Mouse (Mus musculus) pancreas, adult 10 weeks (tissue): ENCODE data around the gene Kcne3. TPM values are rescaled to one million over a fixed set of nuclear protein-coding genes. Genes with fewer than 3 reads are reported as not detected.

ENCODE experiments used
- polyA plus RNA-seq: library from polyadenylated mRNA; stranded (reverse); fragments of 350-450 nt; fragmentation: Illumina TruSeq; extraction: RNeasy Lipid Tissue Mini Kit (QIAGEN cat#74804); gene quantifications from one replicate; pipeline ENCODE4 v1.2.3, GENCODE M21; 2015; ENCODE audit warnings: low read depth, low replicate concordance; ENCODE audit not compliant: insufficient read depth

Kcne3 gene
- polyA plus RNA-seq, result 7.1 TPM

DNA sequence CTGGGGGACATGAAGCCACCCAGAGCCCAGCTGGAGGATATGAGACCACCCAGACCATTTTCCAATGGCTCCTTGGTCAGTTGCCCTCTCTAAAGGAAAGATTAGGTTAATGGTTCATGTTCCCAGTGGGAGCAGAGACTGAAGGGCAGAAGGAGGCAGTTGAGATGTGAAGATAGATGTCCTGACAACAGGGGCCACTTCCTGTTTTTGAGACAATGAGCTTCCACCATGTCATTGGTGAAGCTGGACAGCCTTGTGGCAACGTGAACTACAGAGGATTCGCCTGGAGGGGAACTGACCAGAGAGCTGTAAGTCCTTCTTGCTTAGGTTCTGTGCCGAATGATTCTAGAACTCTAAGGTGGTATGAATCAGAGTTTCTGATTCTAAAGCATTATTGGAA, at the start of gene Kcne3:
Gene Kcne3 (plus strand): TSS at position 234 of the 400 bp plus-strand sequence.

GRCm38 (mm10) chr7:100159105-100159841, 17.0 kb upstream of the Kcne3 start, which contains the start of gene Lipt2:
Gene Lipt2, plus strand, starts transcription at chr7:100159277.

DNA sequence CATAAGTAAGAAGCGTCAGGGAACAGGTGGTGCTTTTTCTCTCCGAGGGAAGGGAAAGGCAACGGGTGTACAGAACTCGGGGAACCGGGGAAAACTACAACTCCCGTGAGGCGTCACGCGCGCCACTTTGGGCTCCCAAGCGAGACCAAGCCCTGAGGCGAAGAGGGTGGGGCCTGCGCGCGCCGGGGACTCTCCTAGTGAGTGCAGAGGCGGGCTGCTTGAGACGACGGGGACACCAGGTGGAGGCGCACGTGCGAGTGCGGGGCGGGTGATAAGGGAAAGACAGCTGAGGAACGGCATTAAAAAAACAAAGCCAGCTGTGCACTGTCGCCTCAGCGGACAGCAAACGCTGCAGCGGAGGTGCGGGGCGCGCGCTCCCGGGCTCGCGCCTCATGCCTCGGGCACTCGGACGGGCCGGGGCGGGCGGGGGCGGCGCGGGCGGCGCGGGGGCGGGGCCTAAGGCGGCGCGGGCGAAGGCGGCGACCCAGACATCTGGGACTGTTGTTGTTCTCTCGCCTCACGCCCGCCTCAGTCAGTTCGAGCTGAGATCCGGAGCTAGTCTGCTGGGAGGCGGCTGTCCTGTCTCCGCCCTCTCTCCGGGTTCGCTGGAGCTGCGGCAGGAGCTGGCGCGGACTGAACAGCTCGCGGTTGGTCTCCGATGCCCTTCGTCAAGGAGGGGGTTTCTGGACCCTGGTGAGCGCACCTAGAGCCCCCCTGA, 51.0 kb downstream of the Kcne3 start, which contains the start of gene Pgm2l1:
Gene Pgm2l1 (plus strand): TSS at position 237 of the 718 bp plus-strand sequence.

Other genes with a start within 250 kb of the Kcne3 start
- gene Rnf169, start 196.1 kb upstream of the Kcne3 start, polyA plus RNA-seq, result 3.9 TPM
- 1.7 TPM for gene Chrdl2, start 170.3 kb upstream of the Kcne3 start, polyA plus RNA-seq
- gene Pold3, start 54.9 kb upstream of the Kcne3 start, polyA plus RNA-seq, result 6.1 TPM
- 1.8 TPM for gene Lipt2, start 17.2 kb upstream of the Kcne3 start, polyA plus RNA-seq
- 1.7 TPM for gene Pgm2l1, start 50.9 kb downstream of the Kcne3 start, polyA plus RNA-seq
- not detected for gene P4ha3, start 109.0 kb downstream of the Kcne3 start, polyA plus RNA-seq
- gene C2cd3, start 195.7 kb downstream of the Kcne3 start, polyA plus RNA-seq, result 6.6 TPM
- 8.5 TPM for gene Ppme1, start 195.8 kb downstream of the Kcne3 start, polyA plus RNA-seq